Mouse (Mus musculus) small intestine, adult 2 months (tissue): ENCODE results near the gene Lrba. TPM values are rescaled to one million over a fixed set of nuclear protein-coding genes. Genes with fewer than 3 reads are reported as not detected.

Experiments
- H3K27ac ChIP-seq: fragments of 200-500 bp; 2 replicates; pipeline ENCODE4 v1.5.1; 2012; ENCODE audit warnings: low read depth, low read length, control low read depth, inconsistent platforms; ENCODE audit not compliant: insufficient read depth
- H3K27me3 ChIP-seq: fragments of 200-500 bp; 2 replicates; pipeline ENCODE4 v1.6.1; 2012; ENCODE audit warnings: mild to moderate bottlenecking, moderate library complexity, low read length, inconsistent platforms; ENCODE audit not compliant: control insufficient read depth, insufficient read depth
- H3K36me3 ChIP-seq: fragments of 200-500 bp; 2 replicates; pipeline ENCODE4 v1.6.1; 2012; ENCODE audit warnings: mild to moderate bottlenecking, low read length, control low read depth, inconsistent platforms; ENCODE audit not compliant: control insufficient read depth, insufficient read depth
- H3K4me1 ChIP-seq: fragments of 200-500 bp; 2 replicates; pipeline ENCODE4 v1.6.1; 2012; ENCODE audit warnings: low read length, inconsistent platforms, mixed read lengths; ENCODE audit not compliant: control insufficient read depth, insufficient read depth, insufficient read length
- H3K4me3 ChIP-seq: fragments of 200-500 bp; 2 replicates; pipeline ENCODE4 v1.5.1; 2012; ENCODE audit warnings: low read depth, mild to moderate bottlenecking, control low read depth, inconsistent platforms, low read length, moderate library complexity
- CTCF ChIP-seq: fragments of 200-500 bp; IDR thresholded peaks from 2 replicates; pipeline ENCODE4 v1.5.1; 2012; ENCODE audit warnings: low read depth, mild to moderate bottlenecking, control low read depth, inconsistent platforms, low read length, moderate library complexity, mixed read lengths; ENCODE audit not compliant: insufficient replicate concordance, insufficient read length; ENCODE audit errors: extremely low read depth
- POLR2A ChIP-seq: fragments of 200-500 bp; IDR thresholded peaks from 2 replicates; pipeline ENCODE4 v1.6.1; 2012; ENCODE audit warnings: low read depth, mild to moderate bottlenecking, control low read depth, inconsistent platforms, low read length, moderate library complexity
- WGBS: fragments of 180-500 bp; shearing (Covaris S2); methylation state at CpG from one replicate; pipeline ENCODE4 v1.1.7; 2018; 5-methylcytosine and 5-hydroxymethylcytosine counted together
- polyA plus RNA-seq: library from polyadenylated mRNA; depleted of rRNA; stranded (reverse); fragments of >200 nt; gene quantifications from 2 replicates; pipeline ENCODE4 v1.2.3, GENCODE M21; 2012

Gene Lrba
- polyA plus RNA-seq, 1 experiment = 41.1 TPM

GRCm38 (mm10) chr3:86489992-86490391 lies 265.5 kb downstream of the Lrba start:
- H3K36me3 ChIP-seq = no peaks in the 10 kb centered on the region
- WGBS = 66% methylated on average over 1 of the region's 1 CpGs
- no peaks in the 10 kb centered on the region for H3K27me3 ChIP-seq
- H3K4me3 ChIP-seq = no peak overlapping the region
- TF ChIP-seq POLR2A (no peak), CTCF (no peak)
- no peaks in the 10 kb centered on the region for H3K4me1 ChIP-seq
- no peak overlapping the region for H3K27ac ChIP-seq

GRCm38 (mm10) chr3:86500586-86500985 lies 276.1 kb downstream of the Lrba start:
- Histone ChIP-seq H3K27me3 (no peaks in the 10 kb centered on the region), H3K4me3 (no peak overlapping the region), H3K4me1 (no peaks in the 10 kb centered on the region), H3K36me3 (no peaks in the 10 kb centered on the region), H3K27ac (no peak overlapping the region)
- TF ChIP-seq CTCF = no peak
- no peak for TF ChIP-seq POLR2A

- no peaks in the 10 kb centered on the region for H3K27me3 ChIP-seq
- TF ChIP-seq CTCF (no peak), POLR2A (no peak)
- H3K4me1 ChIP-seq = no peaks in the 10 kb centered on the region
- H3K27ac ChIP-seq = no peak overlapping the region
- no peaks in the 10 kb centered on the region for H3K36me3 ChIP-seq
- H3K4me3 ChIP-seq = no peak overlapping the region
- WGBS = 89% methylated on average over 2 of the region's 2 CpGs
Observed at GRCm38 (mm10) chr3:86518506-86519109, 294.1 kb downstream of the Lrba start.

GRCm38 (mm10) chr3:86522880-86523505 lies 298.5 kb downstream of the Lrba start:
- no peak overlapping the region for H3K4me3 ChIP-seq
- WGBS = 97% methylated on average over 3 of the region's 3 CpGs
- no peaks in the 10 kb centered on the region for H3K36me3 ChIP-seq
- no peak overlapping the region for H3K27ac ChIP-seq
- H3K27me3 ChIP-seq = no peaks in the 10 kb centered on the region
- H3K4me1 ChIP-seq = no peaks in the 10 kb centered on the region
- TF ChIP-seq CTCF (no peak), POLR2A (no peak)

GRCm38 (mm10) chr3:86531531-86532269 lies 307.2 kb downstream of the Lrba start:
- no peaks in the 10 kb centered on the region for H3K4me1 ChIP-seq
- peaks cover 3% of the 10 kb centered on the region for H3K36me3 ChIP-seq
- H3K27me3 ChIP-seq = no peaks in the 10 kb centered on the region
- TF ChIP-seq CTCF = no peak
- TF ChIP-seq POLR2A = no peak
- H3K4me3 ChIP-seq = no peak overlapping the region
- 89% methylated on average over 16 of the region's 16 CpGs for WGBS
- H3K27ac ChIP-seq = no peak overlapping the region

GRCm38 (mm10) chr3:86536751-86537150 lies 312.3 kb downstream of the Lrba start:
- TF ChIP-seq POLR2A (no peak), CTCF (no peak)
- no peak overlapping the region for H3K27ac ChIP-seq

More at GRCm38 (mm10) chr3:86536751-86537150, 312.3 kb downstream of the Lrba start:
- H3K36me3 ChIP-seq = peaks cover 9% of the 10 kb centered on the region
- 94% methylated on average over 1 of the region's 1 CpGs for WGBS
- H3K4me1 ChIP-seq = no peaks in the 10 kb centered on the region
- H3K27me3 ChIP-seq = no peaks in the 10 kb centered on the region
- H3K4me3 ChIP-seq = no peak overlapping the region
